Mouse (Mus musculus) stomach, adult 2 months (tissue): Measurements from ENCODE around the gene Clstn1. TPM values are rescaled to one million over a fixed set of nuclear protein-coding genes. Genes with fewer than 3 reads are reported as not detected.

Source experiments
- polyA plus RNA-seq: library from polyadenylated mRNA; depleted of rRNA; stranded (reverse); fragments of >200 nt; gene quantifications from 2 replicates; pipeline ENCODE4 v1.2.3, GENCODE M21; 2012; rRNA removed

Gene Clstn1
- polyA plus RNA-seq = 27.0 and 27.3 TPM in 2 replicates

DNA sequence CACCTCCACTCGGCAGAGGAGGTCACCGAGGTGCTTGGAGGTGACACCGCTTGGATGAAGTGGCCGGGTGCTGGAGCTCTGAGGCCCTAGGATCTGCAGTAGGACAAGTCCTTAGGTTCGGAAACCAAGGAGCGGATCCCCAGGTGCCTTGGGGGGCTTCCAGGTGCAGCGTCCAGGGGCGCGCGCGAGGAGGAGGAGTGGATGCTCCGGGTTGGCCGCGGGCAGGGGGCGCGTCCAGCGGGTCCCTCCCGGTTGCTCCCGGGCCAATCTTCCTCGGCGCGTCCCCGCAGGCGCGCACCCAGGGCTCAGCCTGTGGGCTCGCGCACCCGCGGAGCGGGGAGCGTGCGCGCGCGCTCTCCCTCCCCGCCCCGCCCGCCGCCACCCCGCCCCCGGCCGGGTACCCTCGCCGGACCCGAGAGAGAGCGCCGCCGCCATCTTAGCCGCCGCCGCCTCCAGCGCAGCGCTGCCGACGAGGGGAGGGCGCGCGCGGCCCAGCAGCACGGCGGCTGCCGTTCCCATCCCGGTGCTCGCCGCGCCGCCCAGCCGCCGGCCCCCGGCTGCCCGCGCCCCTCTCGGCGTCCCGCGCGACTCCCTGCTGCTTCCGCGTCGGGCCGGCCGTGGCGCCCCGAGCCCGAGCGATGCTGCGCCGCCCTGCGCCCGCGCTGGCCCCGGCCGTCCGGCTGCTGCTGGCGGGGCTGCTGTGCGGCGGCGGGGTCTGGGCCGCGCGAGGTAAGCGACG, at the start of gene Clstn1:
TSS of gene Clstn1 (plus strand) at position 425 of the 739 bp plus-strand sequence.

Other genes with a start within 250 kb of the Clstn1 start
- gene Ube4b, start 159.7 kb upstream of the Clstn1 start, polyA plus RNA-seq = 20.8 and 26.4 TPM in 2 replicates
- gene Rbp7, start 131.5 kb upstream of the Clstn1 start, polyA plus RNA-seq = 3.5 and 8.3 TPM in 2 replicates
- gene Tmem274, start 109.1 kb upstream of the Clstn1 start, polyA plus RNA-seq = not detected in 2 replicates
- 2.8 and 3.1 TPM in 2 replicates for gene Nmnat1, start 101.3 kb upstream of the Clstn1 start, polyA plus RNA-seq
- gene Lzic, start 101.2 kb upstream of the Clstn1 start, polyA plus RNA-seq = 5.1 and 8.1 TPM in 2 replicates
- gene Ctnnbip1, start 68.2 kb upstream of the Clstn1 start, polyA plus RNA-seq = 11.5 and 17.2 TPM in 2 replicates
- 1.8 and 2.7 TPM in 2 replicates for gene Pik3cd, start 116.1 kb downstream of the Clstn1 start, polyA plus RNA-seq
- 15.5 and 16.0 TPM in 2 replicates for gene Tmem201, start 151.6 kb downstream of the Clstn1 start, polyA plus RNA-seq
- 12.0 and 21.4 TPM in 2 replicates for gene Slc25a33, start 187.8 kb downstream of the Clstn1 start, polyA plus RNA-seq